Mouse (Mus musculus): ENCODE measurements around the gene Tpbg.
"Not testable (repeated sequence)": the region's sequence is repeated elsewhere in the genome, so short reads cannot be mapped to it uniquely, and the experiment has no call there.

Gene Tpbg

GRCm38 (mm10) chr9:85842351-85843011 is at the start of gene Tpbg:
Tpbg (plus strand) TSS chr9:85842380.
- DNase-seq (ENCODE audit: low read depth), result no peak

- DNase-seq (ENCODE audit: low read depth), result not testable (repeated sequence)
These were observed 40.2 kb upstream of the Tpbg start for GRCm38 (mm10) chr9:85801986-85802385.

- no peak for DNase-seq (ENCODE audit: low read depth)
These were observed 39.6 kb upstream of the Tpbg start for GRCm38 (mm10) chr9:85802563-85802962.

GRCm38 (mm10) chr9:85806411-85806810 is 35.8 kb upstream of the Tpbg start:
- no peak for DNase-seq (ENCODE audit: low read depth)

GRCm38 (mm10) chr9:85809246-85809645 is 32.9 kb upstream of the Tpbg start:
- no peak for DNase-seq (ENCODE audit: low read depth)

GRCm38 (mm10) chr9:85820829-85821228 is 21.4 kb upstream of the Tpbg start:
- no peak for DNase-seq (ENCODE audit: low read depth)

GRCm38 (mm10) chr9:85835521-85836425 is 6.4 kb upstream of the Tpbg start:
- no peak for DNase-seq (ENCODE audit: low read depth)

- no peak for DNase-seq (ENCODE audit: low read depth)
These were observed 2.6 kb upstream of the Tpbg start for GRCm38 (mm10) chr9:85839626-85840025.

GRCm38 (mm10) chr9:85841891-85842290 is 289 bp upstream of the Tpbg start:
- no peak for DNase-seq (ENCODE audit: low read depth)

- no peak for DNase-seq (ENCODE audit: low read depth)
These were observed 1.1 kb downstream of the Tpbg start for GRCm38 (mm10) chr9:85843031-85843890.

GRCm38 (mm10) chr9:85843891-85844646 is 1.9 kb downstream of the Tpbg start:
- no peak for DNase-seq (ENCODE audit: low read depth)

- no peak for DNase-seq (ENCODE audit: low read depth)
These were observed 2.4 kb downstream of the Tpbg start for GRCm38 (mm10) chr9:85844647-85844983.

- DNase-seq (ENCODE audit: low read depth), result no peak
These were observed 4.0 kb downstream of the Tpbg start for GRCm38 (mm10) chr9:85846186-85846585.

- no peak for DNase-seq (ENCODE audit: low read depth)
These were observed 12.6 kb downstream of the Tpbg start for GRCm38 (mm10) chr9:85854780-85855179.

GRCm38 (mm10) chr9:85856511-85856910 is 14.3 kb downstream of the Tpbg start:
- DNase-seq (ENCODE audit: low read depth), result no peak

GRCm38 (mm10) chr9:85861065-85861464 is 18.9 kb downstream of the Tpbg start:
- no peak for DNase-seq (ENCODE audit: low read depth)

GRCm38 (mm10) chr9:85862562-85862961 is 20.4 kb downstream of the Tpbg start:
- no peak for DNase-seq (ENCODE audit: low read depth)

GRCm38 (mm10) chr9:85872908-85873307 is 30.7 kb downstream of the Tpbg start:
- DNase-seq (ENCODE audit: low read depth), result no peak

- DNase-seq (ENCODE audit: low read depth), result peak; percentile 53
These were observed 51.5 kb downstream of the Tpbg start for GRCm38 (mm10) chr9:85893681-85894080.

Data from fibroblast of lung, adult 2 months (primary cell).